Mouse (Mus musculus) cortical plate, adult 2 months (tissue): ENCODE data around the gene Thbd. TPM values are rescaled to one million over a fixed set of nuclear protein-coding genes. Genes with fewer than 3 reads are reported as not detected.

ENCODE experiments used
- H3K27ac ChIP-seq: fragments of 200-500 bp; 2 replicates; pipeline ENCODE4 v1.5.1; 2012; ENCODE audit warnings: low read length, control low read depth, inconsistent platforms; ENCODE audit not compliant: insufficient read depth
- H3K4me1 ChIP-seq: fragments of 200-500 bp; 2 replicates; pipeline ENCODE4 v1.6.1; 2011; ENCODE audit warnings: low read length; ENCODE audit not compliant: control insufficient read depth, insufficient read depth
- H3K4me3 ChIP-seq: fragments of 200-500 bp; 2 replicates; pipeline ENCODE4 v1.5.1; 2011; ENCODE audit warnings: mild to moderate bottlenecking, low read length, control low read depth; ENCODE audit not compliant: insufficient read depth
- CTCF ChIP-seq: fragments of 200-500 bp; IDR thresholded peaks from 2 replicates; pipeline ENCODE4 v1.5.1; 2011; ENCODE audit warnings: mild to moderate bottlenecking, control low read depth, low read length; ENCODE audit not compliant: insufficient read depth; ENCODE audit errors: extremely low read depth
- POLR2A ChIP-seq: fragments of 200-500 bp; IDR thresholded peaks from 2 replicates; pipeline ENCODE4 v1.6.1; 2011; ENCODE audit warnings: mild to moderate bottlenecking, low read length, control low read depth; ENCODE audit not compliant: insufficient read depth; ENCODE audit errors: extremely low read depth
- polyA plus RNA-seq: library from polyadenylated mRNA; depleted of rRNA; stranded (reverse); fragments of >200 nt; gene quantifications from 2 replicates; pipeline ENCODE4 v1.2.3, GENCODE M21; 2012

The Thbd gene
- polyA plus RNA-seq, 1 experiment = 14.4 TPM

DNA sequence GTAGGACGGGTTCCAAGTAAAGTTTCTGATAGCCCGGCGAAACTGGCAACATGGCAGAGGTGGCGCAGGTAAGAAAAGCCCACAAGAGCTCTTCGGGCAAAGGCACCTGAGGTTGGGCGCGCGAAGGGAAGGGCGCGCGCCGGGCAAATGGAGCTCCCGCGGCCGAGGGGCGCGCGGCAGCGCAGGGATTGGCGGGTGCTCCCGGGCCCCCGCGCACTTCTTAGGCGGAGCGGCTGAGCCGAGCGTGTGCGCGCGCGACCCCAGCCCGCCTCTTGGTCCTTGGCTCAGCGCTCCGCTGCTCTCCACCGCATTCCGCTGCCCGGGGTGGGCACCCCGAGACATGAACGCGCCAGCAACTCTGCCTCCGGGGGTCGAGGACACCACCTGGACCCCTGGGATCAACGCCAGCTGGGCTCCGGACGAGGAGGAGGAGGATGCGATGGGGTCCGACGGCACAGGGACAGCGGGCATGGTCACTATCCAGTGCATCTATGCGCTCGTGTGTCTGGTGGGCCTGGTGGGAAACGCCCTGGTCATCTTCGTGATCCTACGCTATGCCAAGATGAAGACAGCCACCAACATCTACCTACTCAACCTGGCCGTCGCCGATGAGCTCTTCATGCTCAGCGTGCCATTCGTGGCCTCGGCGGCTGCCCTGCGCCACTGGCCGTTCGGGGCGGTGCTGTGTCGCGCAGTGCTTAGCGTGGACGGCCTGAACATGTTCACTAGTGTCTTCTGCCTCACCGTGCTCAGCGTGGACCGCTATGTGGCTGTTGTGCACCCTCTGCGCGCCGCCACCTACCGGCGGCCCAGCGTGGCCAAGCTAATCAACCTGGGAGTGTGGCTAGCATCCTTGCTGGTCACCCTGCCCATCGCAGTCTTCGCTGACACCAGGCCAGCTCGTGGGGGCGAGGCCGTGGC, 12.6 kb downstream of the Thbd start, which contains the start of gene Sstr4:
Gene Sstr4, plus strand, starts transcription at position 214 of the 921 bp plus-strand sequence.
- Histone ChIP-seq H3K27ac (peak within 1 kb of the TSS; percentile 83), H3K4me3 (peak within 1 kb of the TSS; percentile 78), H3K4me1 (no peaks in the 10 kb centered on the region)
- TF ChIP-seq POLR2A = peak; percentile 57; the same call in 1 of the 2 replicates
- peak; percentile 53 for TF ChIP-seq CTCF

- no peaks in the 10 kb centered on the region; the same call in 1 of the 2 replicates for H3K4me1 ChIP-seq
- no peak for TF ChIP-seq CTCF
- TF ChIP-seq POLR2A = no peak
- H3K27ac ChIP-seq = no peak overlapping the region
- H3K4me3 ChIP-seq = no peak overlapping the region
These were observed 14.1 kb downstream of the Thbd start for GRCm38 (mm10) chr2:148393846-148394245.

GRCm38 (mm10) chr2:148393149-148393548, 14.8 kb downstream of the Thbd start:
- Histone ChIP-seq H3K27ac (no peak overlapping the region), H3K4me3 (no peak overlapping the region), H3K4me1 (no peaks in the 10 kb centered on the region; the same call in 1 of the 2 replicates)
- TF ChIP-seq POLR2A = no peak
- TF ChIP-seq CTCF = no peak

DNA sequence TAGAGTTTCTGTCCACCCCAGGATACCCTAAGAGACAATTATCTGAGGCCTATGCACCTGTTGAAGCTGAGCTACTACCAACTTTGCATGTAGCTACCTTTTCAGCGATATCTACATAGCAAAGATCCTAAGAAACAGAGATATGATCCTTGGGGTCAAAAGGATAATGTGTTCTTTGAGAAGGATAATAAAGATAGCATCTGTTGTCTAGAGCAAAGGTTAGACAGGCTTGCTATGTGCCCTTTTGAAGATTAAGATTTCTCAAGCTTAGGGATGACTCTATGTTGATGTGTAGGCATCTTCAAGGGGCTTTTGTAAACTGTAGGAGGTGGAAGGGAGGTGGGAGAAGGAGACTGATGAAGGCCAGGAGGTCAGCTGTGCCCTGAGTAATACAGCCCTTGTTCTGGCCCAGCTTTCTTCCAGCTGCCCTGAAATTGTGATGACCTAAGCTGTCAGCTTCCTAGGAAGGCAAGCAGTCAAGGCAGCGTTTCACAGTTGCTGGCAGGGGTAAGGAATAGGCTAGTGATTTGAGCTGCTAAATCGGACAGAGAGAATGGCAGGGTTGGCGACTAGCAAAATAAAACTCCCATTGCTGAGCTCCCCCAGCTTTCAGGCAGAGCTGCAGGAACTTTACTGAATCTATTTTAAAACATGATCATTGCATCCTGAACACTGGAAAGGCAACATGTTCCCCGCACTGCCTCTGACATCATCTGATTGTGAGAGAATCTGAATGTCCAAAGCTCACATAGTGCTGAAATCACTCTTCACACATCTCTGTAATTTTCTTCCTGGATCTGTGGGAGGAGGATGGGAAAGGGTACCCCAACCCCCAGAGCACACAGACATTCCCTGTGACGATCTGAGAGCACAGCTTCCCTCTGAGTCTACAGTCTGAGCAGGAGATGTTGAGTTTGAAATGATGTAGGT, 20.1 kb downstream of the Thbd start:
- no peak for TF ChIP-seq CTCF
- no peak for TF ChIP-seq POLR2A
- H3K4me3 ChIP-seq = no peak overlapping the region
- peaks cover 3% of the 10 kb centered on the region for H3K4me1 ChIP-seq
- 0 out of 2 replicates have a peak overlapping the region, but pooled peaks have one; percentile 26 for H3K27ac ChIP-seq

DNA sequence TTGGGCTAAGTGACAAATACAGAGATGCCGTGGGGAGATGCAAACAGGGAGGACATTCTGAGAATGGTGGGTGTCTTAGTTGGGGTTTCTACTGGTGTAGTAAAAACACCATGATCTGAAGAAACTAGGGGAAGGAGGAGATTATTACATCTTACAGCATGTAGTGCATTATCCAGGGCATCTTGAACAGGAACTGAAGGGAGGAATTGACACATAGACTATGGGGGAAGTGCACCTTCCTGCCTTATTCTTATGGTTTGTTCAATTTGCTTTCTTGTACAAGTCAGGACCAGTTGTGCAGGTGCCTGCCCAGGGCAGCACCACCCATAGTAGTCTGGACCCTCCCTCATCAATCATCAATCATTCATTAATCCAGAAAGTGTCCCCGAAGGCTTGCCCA, 21.1 kb downstream of the Thbd start:
- H3K27ac ChIP-seq = no peak overlapping the region
- peaks cover 3% of the 10 kb centered on the region for H3K4me1 ChIP-seq
- H3K4me3 ChIP-seq = no peak overlapping the region
- no peak for TF ChIP-seq CTCF
- no peak for TF ChIP-seq POLR2A

DNA sequence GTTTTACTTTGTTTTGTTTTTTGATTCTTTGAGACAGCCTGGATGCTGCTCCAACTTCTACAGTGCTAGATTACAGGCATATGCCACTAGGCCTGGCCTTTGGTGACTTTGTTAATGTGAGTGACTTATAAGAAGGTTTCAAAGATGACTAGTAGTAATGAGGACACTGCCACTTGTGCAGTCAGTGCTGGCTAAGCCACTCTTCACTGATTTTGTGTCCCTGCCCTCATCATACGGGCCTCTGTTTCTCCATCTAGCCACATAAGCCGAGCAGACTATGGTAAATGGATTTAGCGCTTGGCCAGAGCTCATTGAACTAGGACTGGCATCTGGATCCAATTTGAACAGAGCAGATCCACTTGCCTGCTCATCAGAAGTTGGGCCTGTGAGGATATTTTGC, 21.5 kb downstream of the Thbd start:
- Histone ChIP-seq H3K27ac (no peak overlapping the region), H3K4me1 (peaks cover 3% of the 10 kb centered on the region), H3K4me3 (no peak overlapping the region)
- TF ChIP-seq CTCF (no peak), POLR2A (no peak)

- Histone ChIP-seq H3K4me3 (no peak overlapping the region), H3K27ac (no peak overlapping the region), H3K4me1 (no peaks in the 10 kb centered on the region)
- TF ChIP-seq CTCF = no peak
- no peak for TF ChIP-seq POLR2A
These were observed 26.9 kb downstream of the Thbd start for GRCm38 (mm10) chr2:148381076-148381475.

DNA sequence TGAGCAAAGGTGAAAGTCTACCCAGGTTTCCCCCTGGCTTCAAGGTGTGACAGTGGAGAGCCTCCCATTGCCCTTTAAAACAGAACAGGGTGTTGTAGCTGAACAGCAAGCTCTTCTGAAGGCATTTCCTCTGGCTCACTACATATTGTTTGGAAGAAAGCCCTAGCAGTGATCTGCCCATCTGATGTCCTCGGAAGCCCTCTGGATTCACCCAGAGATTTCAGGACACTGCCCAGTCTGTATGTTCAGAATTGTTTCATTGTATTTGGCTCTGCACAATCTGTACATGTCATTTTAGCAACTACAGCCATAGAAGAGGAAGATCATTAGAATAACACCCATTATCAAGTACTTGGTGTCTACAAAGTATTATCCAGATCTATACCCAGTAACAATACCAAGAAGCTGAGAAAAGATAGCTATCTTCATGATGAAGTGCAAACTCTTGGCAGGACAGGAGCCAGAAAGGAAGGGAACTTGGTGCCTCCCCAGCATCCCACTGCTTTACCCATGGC, 28.0 kb downstream of the Thbd start:
- Histone ChIP-seq H3K27ac (no peak overlapping the region), H3K4me3 (no peak overlapping the region), H3K4me1 (no peaks in the 10 kb centered on the region)
- TF ChIP-seq POLR2A (no peak), CTCF (no peak)

DNA sequence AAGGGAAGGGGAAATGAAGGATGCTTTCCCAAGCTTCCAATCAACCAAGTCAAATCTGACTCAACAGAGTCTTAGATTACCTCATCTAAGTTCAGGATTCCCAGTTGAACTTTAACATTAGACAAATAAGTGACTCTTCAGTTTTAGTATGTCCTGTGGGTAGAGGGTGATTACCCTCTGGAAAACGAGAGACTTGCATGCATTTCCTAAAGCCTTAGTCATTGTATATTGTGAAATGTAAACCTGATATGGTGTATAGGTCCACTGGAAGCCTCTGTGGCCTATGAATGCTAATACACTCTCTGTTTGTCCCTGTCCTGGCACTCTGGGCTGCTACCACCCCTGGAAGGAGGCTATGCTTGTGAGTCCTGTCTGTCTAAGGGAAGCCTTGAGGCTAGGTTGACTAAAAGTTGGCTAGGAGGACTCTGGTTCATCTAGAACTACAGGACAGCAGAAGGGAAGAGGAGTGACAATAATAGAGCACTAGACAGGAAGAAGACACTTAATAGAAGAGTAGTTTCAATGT, 29.1 kb downstream of the Thbd start:
- Histone ChIP-seq H3K4me3 (no peak overlapping the region), H3K4me1 (peaks cover under 1% of the 10 kb centered on the region), H3K27ac (no peak overlapping the region)
- TF ChIP-seq POLR2A (no peak), CTCF (no peak)
